Mouse (Mus musculus) lung, embryonic 16.5 days (tissue): Measurements from ENCODE around the gene Zfp146. TPM values are rescaled to one million over a fixed set of nuclear protein-coding genes. Genes with fewer than 3 reads are reported as not detected.
A peak's percentile ranks its signal among the peaks of the same experiment; 100 is the strongest.

Source experiments
- ATAC-seq: fragments of 200-750 bp; cut with Nextera tagmentation; 2 replicates; pipeline ENCODE4 v1.8.0; 2017; ENCODE audit warnings: low read depth, mild to moderate bottlenecking, moderate library complexity
- H3K27ac ChIP-seq: fragments of 300-500 bp; sonication (generic); 2 replicates; pipeline ENCODE4 v1.5.1; 2014; ENCODE audit warnings: mild to moderate bottlenecking, control low read depth, low read length
- H3K27me3 ChIP-seq: fragments of 300-500 bp; sonication (generic); 2 replicates; pipeline ENCODE4 v1.6.1; 2014; ENCODE audit warnings: low read depth, low read length, mixed read lengths; ENCODE audit not compliant: control insufficient read depth, insufficient read depth
- H3K36me3 ChIP-seq: fragments of 300-500 bp; sonication (generic); 2 replicates; pipeline ENCODE4 v1.6.1; 2014; ENCODE audit warnings: low read length; ENCODE audit not compliant: control insufficient read depth, insufficient read depth
- H3K4me1 ChIP-seq: fragments of 300-500 bp; sonication (generic); replicated peaks from 2 replicates; pipeline ENCODE4 v1.6.1; 2014; ENCODE audit warnings: low read length, mixed read lengths; ENCODE audit not compliant: control insufficient read depth, insufficient read depth
- H3K4me2 ChIP-seq: fragments of 300-500 bp; sonication (generic); 2 replicates; pipeline ENCODE4 v1.6.1; 2014; ENCODE audit warnings: low read depth, low read length, control low read depth
- H3K4me3 ChIP-seq: fragments of 300-500 bp; sonication (generic); 2 replicates; pipeline ENCODE4 v1.5.1; 2014; ENCODE audit warnings: mild to moderate bottlenecking, low read length, control low read depth
- H3K9ac ChIP-seq: fragments of 300-500 bp; sonication (generic); 2 replicates; pipeline ENCODE4 v1.6.1; 2014; ENCODE audit warnings: low read length, control low read depth
- H3K9me3 ChIP-seq: fragments of 300-500 bp; sonication (generic); 2 replicates; pipeline ENCODE4 v1.6.1; 2016; ENCODE audit warnings: low read length; ENCODE audit not compliant: control insufficient read depth
- WGBS: fragments of 180-500 bp; shearing (Covaris S2); extraction: QIAGEN DNeasy Blood & Tissue Kit; methylation state at CpG from one replicate; pipeline ENCODE4 v1.1.7; 2014; 5-methylcytosine and 5-hydroxymethylcytosine counted together
- polyA plus RNA-seq: library from polyadenylated mRNA; unstranded; fragments of >200 nt; fragmentation: Nextera tagmentation; extraction: Ambion mirVana; gene quantifications from 2 replicates; pipeline ENCODE4 v1.2.1, GENCODE M21; 2015

Gene Zfp146
- polyA plus RNA-seq, 1 experiment from 2014 or later = 13.7 TPM

DNA sequence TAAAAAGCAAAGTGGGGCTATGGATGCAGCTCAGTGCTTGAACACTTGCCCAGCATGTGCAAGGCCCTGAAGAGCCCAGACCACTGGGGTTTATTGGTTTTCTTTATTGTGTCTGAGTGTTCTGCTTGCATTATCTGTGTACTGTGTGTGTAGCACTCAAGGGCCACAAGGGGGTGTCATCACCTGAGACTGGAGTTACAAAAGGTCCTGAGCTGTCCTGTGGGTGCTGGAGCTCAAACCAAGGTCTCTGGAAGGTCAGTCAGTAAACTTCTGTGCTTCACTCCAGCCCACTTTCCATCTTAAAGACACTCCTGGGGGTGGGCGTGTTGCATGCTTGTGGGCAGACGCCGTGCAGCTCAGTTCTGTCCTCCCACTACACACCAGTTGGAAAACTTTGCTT lies 14.0 kb downstream of the Zfp146 start:
- Histone ChIP-seq H3K27ac (no peak overlapping the region), H3K36me3 (peaks cover 66% of the 10 kb centered on the region), H3K9ac (no peak overlapping the region), H3K27me3 (no peaks in the 10 kb centered on the region), H3K9me3 (peaks cover 73% of the 10 kb centered on the region), H3K4me2 (no peak overlapping the region), H3K4me3 (no peak overlapping the region), H3K4me1 (no peaks in the 10 kb centered on the region)
- no peak for ATAC-seq
- 96% methylated on average over 3 of the region's 3 CpGs for WGBS

DNA sequence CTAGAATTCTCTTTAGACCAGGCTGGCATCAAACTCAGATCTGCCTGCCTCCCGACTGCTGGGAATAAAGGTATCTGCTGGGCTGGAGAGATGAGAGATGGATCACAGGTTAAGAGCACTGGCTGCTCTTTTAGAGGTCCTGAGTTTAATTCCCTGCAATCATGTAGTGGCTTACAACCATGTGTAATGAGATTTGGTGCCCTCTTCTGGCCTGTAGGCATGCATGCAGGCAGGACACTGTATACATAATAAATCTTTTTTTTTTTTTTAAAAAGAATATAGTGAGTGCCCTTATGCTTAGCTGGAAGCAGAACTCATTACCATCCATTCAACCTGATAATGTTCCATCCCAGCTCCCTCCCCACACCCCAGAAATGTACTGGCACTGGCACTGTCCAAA lies 15.5 kb downstream of the Zfp146 start:
- H3K27me3 ChIP-seq = no peaks in the 10 kb centered on the region
- 96% methylated on average over 1 of the region's 1 CpGs for WGBS
- no peak overlapping the region for H3K4me3 ChIP-seq
- no peaks in the 10 kb centered on the region for H3K4me1 ChIP-seq
- H3K9ac ChIP-seq = no peak overlapping the region
- H3K36me3 ChIP-seq = peaks cover 62% of the 10 kb centered on the region
- ATAC-seq = no peak
- H3K9me3 ChIP-seq = peaks cover 75% of the 10 kb centered on the region
- H3K4me2 ChIP-seq = no peak overlapping the region
- no peak overlapping the region for H3K27ac ChIP-seq

DNA sequence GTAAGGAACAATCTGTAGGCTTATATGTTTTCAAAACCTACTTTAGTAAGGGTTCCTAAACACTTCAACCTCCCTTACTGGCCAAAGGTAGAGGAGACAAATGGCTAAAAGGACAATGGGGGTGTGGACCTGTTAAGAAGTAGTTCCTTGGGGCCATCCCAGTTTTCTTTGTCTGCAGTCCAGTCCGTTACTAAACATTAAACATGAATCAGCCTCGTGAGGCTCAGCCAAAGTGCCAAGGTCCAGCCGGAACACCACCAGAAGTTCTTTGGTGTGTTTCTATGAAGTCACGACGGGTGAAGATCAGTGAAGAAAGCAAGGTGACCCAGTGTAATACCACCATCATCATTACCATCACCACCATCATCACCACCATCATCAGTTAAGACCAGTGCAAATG lies 22.5 kb downstream of the Zfp146 start:
- Histone ChIP-seq H3K36me3 (peaks cover 34% of the 10 kb centered on the region), H3K4me3 (no peak overlapping the region), H3K4me2 (no peak overlapping the region), H3K9me3 (peaks cover 28% of the 10 kb centered on the region), H3K27me3 (no peaks in the 10 kb centered on the region), H3K4me1 (no peaks in the 10 kb centered on the region), H3K9ac (no peak overlapping the region), H3K27ac (no peak overlapping the region)
- WGBS = 91% methylated on average over 5 of the region's 5 CpGs
- ATAC-seq = no peak

DNA sequence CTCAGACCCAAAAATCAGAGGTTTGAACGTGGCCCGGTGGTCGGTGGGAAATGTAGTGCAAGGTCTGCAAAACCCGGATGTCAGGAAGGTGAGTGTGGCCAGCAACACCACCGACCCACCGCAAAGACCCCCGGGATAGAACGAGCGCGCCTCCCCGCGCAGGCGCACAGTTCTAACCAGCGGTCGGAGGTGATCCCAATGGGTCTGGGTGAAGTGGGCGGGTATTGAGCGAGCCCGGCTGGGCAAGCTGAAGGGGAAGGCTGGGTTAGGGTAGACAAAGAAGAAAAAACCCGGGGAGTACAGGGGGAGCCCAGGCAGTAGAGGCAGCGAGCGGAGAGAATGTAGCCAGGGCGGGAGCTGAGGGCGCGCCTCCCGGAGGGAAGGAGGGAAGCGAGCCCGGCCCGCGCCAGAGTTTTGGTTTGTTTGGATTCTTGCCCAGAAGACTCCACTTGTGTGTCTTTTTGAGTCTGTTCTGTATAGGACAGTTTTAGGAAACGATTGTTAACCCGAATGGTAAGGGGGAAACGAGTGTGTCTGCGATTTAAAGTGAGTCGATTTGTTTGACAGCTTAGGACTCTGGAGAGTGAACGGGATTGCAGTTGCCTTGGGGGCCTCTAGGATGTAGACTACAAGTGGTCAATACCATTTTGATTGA lies 25.9 kb downstream of the Zfp146 start:
- Histone ChIP-seq H3K4me1 (no peaks in the 10 kb centered on the region), H3K27me3 (no peaks in the 10 kb centered on the region), H3K4me3 (peak overlapping the region; percentile 67), H3K27ac (peak overlapping the region; percentile 87), H3K9me3 (peaks cover 2% of the 10 kb centered on the region; the same call in 1 of the 2 replicates), H3K36me3 (peaks cover 19% of the 10 kb centered on the region), H3K9ac (peak overlapping the region; percentile 78), H3K4me2 (peak overlapping the region; percentile 67)
- ATAC-seq = peak; percentile 96
- WGBS = 1% methylated on average over 35 of the region's 35 CpGs

DNA sequence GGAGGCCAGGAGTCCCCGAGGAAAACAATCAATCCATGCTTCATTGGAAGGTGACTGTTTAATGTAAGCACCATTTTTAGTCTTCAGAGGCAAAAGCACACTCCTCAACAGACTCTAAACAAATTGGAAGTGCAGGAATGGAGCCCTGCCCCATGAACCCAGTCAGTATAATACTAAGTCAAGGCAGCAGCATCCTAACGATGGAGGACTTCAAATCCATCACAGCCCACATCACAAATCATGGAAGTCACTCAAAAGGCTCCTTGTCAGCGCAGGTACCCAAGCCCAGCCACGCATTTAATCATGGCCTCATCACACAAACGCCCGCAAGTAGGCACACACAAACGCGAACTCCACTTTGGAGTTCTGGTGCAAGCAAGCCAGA lies 26.4 kb downstream of the Zfp146 start:
- 15% methylated on average over 8 of the region's 8 CpGs for WGBS
- Histone ChIP-seq H3K4me1 (no peaks in the 10 kb centered on the region), H3K36me3 (peaks cover 20% of the 10 kb centered on the region), H3K4me2 (peak overlapping the region; percentile 67), H3K27me3 (no peaks in the 10 kb centered on the region), H3K9me3 (0 out of 2 replicates have a peak, but pooled peaks cover 2% of the 10 kb centered on the region), H3K27ac (peak overlapping the region; percentile 87), H3K9ac (peak overlapping the region; percentile 78), H3K4me3 (peak overlapping the region; percentile 67)
- ATAC-seq = peak; percentile 47

DNA sequence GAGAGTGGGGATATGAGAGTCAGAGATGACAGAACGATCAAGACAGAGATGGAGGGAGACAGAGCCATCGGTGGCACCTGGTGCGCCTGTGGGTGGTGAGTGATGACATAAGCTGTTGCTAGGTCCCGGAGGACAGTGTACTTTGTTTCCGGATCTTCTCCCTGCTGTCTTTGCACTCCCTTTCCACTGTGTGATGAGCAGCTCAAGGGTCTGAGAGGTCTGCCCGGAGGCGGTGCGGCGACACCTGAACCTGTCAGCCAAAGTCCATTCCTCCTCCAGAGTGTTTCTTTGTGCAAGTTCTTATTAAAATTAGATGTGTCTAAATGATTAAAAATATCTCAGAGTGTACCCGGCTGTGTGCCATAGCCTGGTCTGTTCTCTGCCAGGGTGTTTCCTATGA lies 32.7 kb downstream of the Zfp146 start:
- H3K9ac ChIP-seq = no peak overlapping the region
- H3K9me3 ChIP-seq = peaks cover 12% of the 10 kb centered on the region
- H3K27ac ChIP-seq = no peak overlapping the region
- no peak for ATAC-seq
- no peaks in the 10 kb centered on the region for H3K4me1 ChIP-seq
- no peak overlapping the region for H3K4me2 ChIP-seq
- H3K4me3 ChIP-seq = no peak overlapping the region
- peaks cover 45% of the 10 kb centered on the region for H3K36me3 ChIP-seq
- H3K27me3 ChIP-seq = no peaks in the 10 kb centered on the region
- WGBS = 87% methylated on average over 10 of the region's 10 CpGs

DNA sequence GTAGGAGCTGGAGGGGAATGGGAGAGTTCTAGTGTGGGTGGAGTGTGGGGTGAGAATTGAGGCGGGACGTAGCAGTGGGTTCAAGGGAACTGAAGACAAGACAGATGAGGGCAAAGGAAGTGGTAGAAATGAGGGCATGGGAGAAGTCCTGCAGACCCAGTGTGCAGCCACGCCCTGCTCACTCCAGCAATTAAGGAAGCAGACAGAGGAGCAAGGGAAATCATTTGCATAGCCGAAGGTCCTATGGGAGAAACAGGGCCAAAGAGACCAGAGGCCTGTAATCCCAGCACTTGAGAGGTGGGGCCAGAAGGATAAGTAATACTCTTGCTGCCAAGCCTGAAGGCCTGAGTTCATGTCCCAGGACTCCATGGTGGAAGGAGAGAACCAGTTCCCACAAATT lies 37.2 kb downstream of the Zfp146 start:
- WGBS = 89% methylated on average over 4 of the region's 4 CpGs
- H3K4me3 ChIP-seq = no peak overlapping the region
- no peak for ATAC-seq
- H3K27ac ChIP-seq = no peak overlapping the region
- H3K4me2 ChIP-seq = no peak overlapping the region
- H3K9ac ChIP-seq = no peak overlapping the region
- peaks cover 54% of the 10 kb centered on the region for H3K36me3 ChIP-seq
- no peaks in the 10 kb centered on the region for H3K4me1 ChIP-seq
- H3K27me3 ChIP-seq = no peaks in the 10 kb centered on the region
- peaks cover 12% of the 10 kb centered on the region for H3K9me3 ChIP-seq

DNA sequence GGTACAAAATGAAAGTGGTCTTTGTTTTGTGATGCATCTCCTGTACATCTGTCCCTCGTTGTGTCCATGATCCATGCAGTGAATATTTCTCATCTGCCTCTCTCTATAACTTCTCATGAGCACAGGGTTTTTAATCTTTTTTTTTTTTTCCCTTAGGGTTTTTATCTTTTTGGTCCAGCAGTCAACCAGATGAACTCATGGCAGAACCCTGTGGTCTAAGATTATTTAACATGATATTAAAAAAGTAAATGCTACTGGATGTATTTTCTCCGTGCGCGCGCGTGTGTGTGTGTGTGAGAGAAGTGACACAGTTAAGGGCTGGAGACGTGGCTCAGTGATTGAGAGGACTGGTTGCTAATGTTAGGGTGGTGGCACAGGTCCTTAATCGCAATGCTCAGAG lies 39.6 kb downstream of the Zfp146 start:
- no peak for ATAC-seq
- H3K27me3 ChIP-seq = no peaks in the 10 kb centered on the region
- no peak overlapping the region for H3K9ac ChIP-seq
- H3K4me3 ChIP-seq = no peak overlapping the region
- H3K4me2 ChIP-seq = no peak overlapping the region
- peaks cover 50% of the 10 kb centered on the region for H3K36me3 ChIP-seq
- no peaks in the 10 kb centered on the region for H3K4me1 ChIP-seq
- 92% methylated on average over 8 of the region's 8 CpGs for WGBS
- H3K27ac ChIP-seq = no peak overlapping the region
- H3K9me3 ChIP-seq = peaks cover 12% of the 10 kb centered on the region

DNA sequence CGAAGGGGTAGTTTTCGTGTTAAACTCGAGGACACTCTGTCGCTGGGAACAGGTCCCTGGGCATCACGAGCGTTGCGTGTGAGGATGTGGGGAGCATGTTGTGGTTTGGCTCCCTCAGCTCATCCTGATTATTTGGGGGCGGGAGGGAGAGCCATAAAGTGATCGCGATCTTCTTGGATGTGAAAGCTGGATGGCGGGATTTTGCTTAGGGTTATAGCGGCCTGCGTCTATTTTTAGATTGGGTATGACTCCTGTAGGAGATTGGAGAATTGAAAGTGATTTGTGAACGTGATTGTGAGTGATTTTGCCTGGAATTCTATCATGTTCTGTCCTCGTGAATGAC lies 47.4 kb downstream of the Zfp146 start:
- ATAC-seq = peak; percentile 34
- WGBS = 4% methylated on average over 15 of the region's 15 CpGs

More for the DNA sequence above, 47.4 kb downstream of the Zfp146 start:
- Histone ChIP-seq H3K36me3 (peaks cover 5% of the 10 kb centered on the region), H3K4me2 (peak overlapping the region; percentile 72), H3K9me3 (no peaks in the 10 kb centered on the region), H3K27me3 (no peaks in the 10 kb centered on the region), H3K9ac (peak overlapping the region; percentile 74), H3K27ac (peak overlapping the region; percentile 43), H3K4me1 (peaks cover 6% of the 10 kb centered on the region), H3K4me3 (peak overlapping the region; percentile 68)
